Mouse (Mus musculus): ENCODE data around the gene Samd4b. TPM values are rescaled to one million over a fixed set of nuclear protein-coding genes. Genes with fewer than 3 reads are reported as not detected.

The Samd4b gene
- 47.4 and 72.3 TPM in 2 replicates for polyA plus RNA-seq (2012; rRNA removed)

GRCm38 (mm10) chr7:28597642-28598446, at the start of gene Samd4b, which contains the start of gene Pak4:
Gene Samd4b (minus strand): TSS chr7:28598144.
Gene Pak4 (minus strand): TSS chr7:28598185.

DNA sequence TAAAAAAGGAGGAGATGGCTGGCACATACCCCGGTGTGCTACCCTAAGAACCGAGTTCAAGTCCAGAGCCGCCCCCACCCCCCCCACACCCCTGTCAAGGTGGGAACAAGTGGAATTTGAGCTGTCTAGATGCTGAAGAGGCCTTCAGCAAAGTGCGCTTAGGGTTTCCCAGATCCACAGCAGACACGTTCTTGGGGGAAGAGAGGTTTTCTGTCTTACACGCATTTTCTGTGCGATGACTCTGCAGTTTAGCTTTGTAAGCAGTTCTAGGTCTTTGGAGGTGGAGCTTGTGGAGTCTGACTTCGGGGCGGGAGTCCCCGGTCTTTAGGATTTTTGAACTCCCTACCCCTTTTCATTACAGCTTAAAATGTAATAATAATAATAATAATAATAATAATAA, 33.1 kb upstream of the Samd4b start, which contains the start of gene Acp7:
TSS of gene Acp7 (minus strand) at position 260 of the 400 bp plus-strand sequence.

DNA sequence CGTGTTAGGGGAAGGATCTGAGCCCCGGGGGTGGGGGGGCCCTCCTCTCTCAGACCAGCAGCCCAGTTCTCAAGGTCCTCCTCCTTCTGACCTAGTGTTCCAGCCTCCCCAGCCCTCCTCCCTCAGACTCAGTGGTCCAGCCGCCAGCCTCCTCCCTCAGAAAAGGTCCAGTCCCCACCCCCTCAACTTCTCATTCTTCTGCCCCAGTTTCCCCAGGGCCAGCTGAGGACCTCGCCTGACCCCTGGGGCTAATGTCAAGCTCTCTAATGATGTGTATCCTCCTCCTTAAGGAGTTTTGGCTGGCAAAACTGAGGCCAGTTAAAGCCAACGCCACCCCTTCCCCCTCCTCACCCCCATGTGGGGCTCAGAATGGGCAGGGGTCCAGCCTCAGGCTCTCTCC, 50.8 kb downstream of the Samd4b start, which contains the start of gene Nccrp1:
TSS of gene Nccrp1 (minus strand) at position 101 of the 400 bp plus-strand sequence.

GRCm38 (mm10) chr7:28540526-28540925, 57.4 kb downstream of the Samd4b start, which contains the start of gene Sycn:
Gene Sycn (plus strand): TSS chr7:28540885.

GRCm38 (mm10) chr7:28522536-28522935, 75.4 kb downstream of the Samd4b start, which contains the start of gene Ifnl3:
Gene Ifnl3 (plus strand): TSS chr7:28522836.

DNA sequence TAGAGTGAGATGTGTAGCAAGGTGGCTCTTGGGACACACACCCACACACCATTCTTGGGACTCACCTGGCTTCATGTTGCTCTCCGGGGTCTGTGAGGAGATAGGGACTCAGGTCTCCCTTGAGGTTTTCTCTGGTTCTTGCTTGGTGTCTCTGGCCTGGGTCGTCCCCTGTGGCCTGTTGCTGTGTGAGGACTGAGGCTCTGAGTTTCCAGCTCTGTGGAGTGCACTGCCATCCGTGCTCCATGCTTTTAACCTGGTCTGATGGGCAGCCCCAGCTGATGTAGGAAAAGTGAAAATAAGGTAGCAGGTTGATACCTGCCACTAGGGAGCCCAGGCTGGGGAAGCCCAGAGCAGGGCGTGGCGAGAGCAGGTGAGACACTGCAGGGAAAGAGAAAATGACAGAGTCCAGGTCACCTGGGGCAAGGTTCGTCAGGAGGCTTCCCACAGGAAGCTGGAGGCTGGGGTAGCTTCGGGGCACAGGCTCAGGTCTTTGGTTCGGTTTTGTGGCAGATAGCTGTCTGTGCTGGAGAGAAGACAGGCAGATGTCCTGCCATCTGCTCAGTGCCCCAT, 87.5 kb downstream of the Samd4b start, which contains the start of gene Ifnl2:
TSS of gene Ifnl2 (minus strand) at position 51 of the 570 bp plus-strand sequence.

DNA sequence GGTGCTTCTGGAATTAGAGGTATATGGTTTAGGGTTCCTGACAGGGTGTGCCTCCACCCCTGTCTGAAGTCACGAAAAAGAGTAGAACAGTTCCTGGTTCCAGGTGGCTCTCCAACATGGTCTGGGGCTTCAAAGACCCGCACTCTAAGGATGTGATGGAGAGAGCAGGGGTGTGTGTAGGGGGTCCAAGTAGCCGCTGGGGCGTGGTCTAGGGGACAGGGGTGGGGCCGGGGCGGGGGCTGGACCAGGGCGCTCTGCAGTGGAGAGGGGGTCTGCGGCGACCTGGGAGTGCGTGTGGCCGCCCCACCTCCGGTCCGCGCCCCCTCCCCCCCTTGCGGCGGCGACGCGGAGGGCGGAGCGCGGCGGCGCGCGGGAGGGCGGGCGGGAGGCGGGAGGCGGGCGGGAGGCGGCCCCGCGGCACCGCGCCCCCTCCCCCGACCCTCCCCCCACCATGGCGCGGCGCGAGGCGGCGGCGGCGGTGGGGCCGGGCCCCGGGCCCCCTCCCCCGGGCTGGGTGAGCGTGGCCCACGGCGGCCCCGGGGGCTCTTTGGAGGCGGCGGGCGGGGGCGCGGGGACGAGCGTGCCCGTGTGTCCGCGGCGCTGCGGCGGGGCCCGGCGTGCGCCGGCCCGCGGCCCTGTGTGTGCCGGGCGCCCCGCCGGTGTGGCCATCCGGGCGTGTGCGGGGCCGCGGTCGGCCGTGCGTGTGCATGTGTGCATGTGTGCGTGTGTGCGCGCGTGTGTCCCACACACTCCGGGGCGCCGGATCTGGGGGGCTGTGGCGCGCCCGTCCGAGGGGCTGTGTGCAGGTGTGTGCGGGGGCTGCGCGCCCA, 146.2 kb downstream of the Samd4b start, which contains the start of gene Lrfn1:
TSS of gene Lrfn1 (plus strand) at position 450 of the 830 bp plus-strand sequence.

GRCm38 (mm10) chr7:28436932-28437570, 160.9 kb downstream of the Samd4b start, which contains the start of gene Gmfg:
Gene Gmfg (plus strand): TSS chr7:28437447.

DNA sequence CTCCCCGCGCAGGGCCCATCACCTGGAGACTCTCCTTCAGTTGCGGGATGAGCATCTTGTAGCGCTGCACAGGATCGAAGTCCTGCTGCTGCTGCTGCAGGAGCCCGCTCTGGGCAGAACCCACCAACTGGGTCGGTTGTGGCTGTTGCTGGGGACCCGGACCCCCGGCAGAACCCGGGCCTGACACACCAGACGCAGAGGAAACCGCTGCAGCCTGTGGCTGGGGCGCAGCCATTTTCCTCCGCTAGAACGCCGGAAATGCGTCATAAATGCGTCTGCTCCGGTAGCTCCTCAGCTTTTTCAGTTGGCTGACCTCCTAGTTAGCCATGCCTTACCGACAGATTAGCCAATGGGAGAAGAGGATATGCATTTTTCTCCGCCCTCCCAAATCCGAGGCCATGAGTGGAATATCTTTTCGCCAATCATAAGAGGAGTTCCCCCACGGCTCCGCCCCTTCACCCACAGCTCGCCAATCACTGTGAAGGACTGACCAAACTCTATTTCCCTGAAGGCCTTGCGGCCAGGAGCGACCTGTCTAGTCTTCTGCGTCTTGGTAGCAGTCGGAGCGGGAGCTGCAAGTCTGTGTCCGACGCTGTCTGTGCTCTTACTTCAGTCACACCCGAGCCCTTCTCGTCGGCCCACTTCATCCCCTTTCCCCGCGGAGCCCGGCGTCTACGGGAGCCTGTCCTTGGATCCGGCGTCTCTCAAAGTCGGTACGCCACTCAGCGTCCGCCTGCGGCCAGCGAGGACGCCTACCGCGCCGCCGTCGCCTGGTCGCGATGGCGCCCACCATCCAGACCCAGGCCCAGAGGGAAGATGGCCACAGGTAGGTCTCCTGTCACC, 205.3 kb downstream of the Samd4b start, which contains the start of the genes Med29 and Paf1:
TSS of gene Med29 (minus strand) at position 280 of the 843 bp plus-strand sequence.
TSS of gene Paf1 (plus strand) at position 523 of the 843 bp plus-strand sequence.

GRCm38 (mm10) chr7:28380237-28381016, 217.5 kb downstream of the Samd4b start, which contains the start of gene Zfp36:
Gene Zfp36 (minus strand): TSS chr7:28380253.

GRCm38 (mm10) chr7:28372251-28373108, 225.5 kb downstream of the Samd4b start, which contains the start of gene Plekhg2:
Gene Plekhg2 (minus strand): TSS chr7:28372599.

DNA sequence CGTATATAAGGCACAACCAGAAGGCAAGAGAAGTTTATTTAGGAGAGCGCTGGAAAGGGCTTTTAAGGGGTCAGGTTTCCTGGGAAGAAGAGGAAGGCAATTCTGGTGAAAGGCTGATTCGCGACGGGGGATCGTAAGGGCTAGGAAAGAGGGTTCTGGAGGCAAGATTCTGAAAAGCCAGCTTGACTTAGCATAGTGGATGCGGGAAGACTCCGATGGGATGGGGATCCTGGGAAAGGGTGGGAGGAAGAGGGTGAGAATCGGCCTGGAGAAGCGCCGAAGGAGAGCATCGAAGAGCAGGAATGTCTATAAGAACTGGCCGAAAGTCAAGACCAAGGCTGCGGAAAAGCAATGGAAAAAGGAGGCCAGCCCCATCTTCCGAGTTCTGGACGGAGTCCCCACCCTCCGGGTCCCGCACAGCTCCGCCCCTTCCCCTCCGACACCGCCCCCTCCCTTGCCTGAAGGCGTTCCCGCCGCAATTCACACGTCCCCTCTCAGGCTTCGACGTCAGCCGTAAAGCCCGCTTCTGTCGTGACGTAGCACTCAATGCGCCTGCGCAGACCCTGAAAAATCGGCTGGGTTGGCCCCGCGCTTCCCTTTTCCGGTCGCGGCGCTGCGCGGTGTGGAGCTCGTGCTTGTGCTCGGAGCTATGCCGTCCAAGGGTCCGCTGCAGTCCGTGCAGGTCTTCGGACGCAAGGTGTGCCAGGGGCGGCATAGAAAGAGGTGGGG, 247.6 kb downstream of the Samd4b start, which contains the start of gene Rps16:
TSS of gene Rps16 (plus strand) at position 498 of the 729 bp plus-strand sequence.

Other genes starting within 250 kb of the Samd4b start
- gene Rps16, start 247.5 kb downstream of the Samd4b start, polyA plus RNA-seq (2012; rRNA removed): 2,195 and 2,197 TPM in 2 replicates
- gene Plekhg2, start 225.5 kb downstream of the Samd4b start, polyA plus RNA-seq (2012; rRNA removed): 44.0 and 64.1 TPM in 2 replicates
- 3.4 and 4.2 TPM in 2 replicates for gene Zfp36, start 217.9 kb downstream of the Samd4b start, polyA plus RNA-seq (2012; rRNA removed)
- 32.8 and 45.9 TPM in 2 replicates for gene Med29, start 205.4 kb downstream of the Samd4b start, polyA plus RNA-seq (2012; rRNA removed)
- 124 and 409 TPM in 2 replicates for gene Paf1, start 205.2 kb downstream of the Samd4b start, polyA plus RNA-seq (2012; rRNA removed)
- gene Gmfg, start 160.7 kb downstream of the Samd4b start, polyA plus RNA-seq (2012; rRNA removed): 10.2 and 17.1 TPM in 2 replicates
- 17.1 and 23.3 TPM in 2 replicates for gene Lrfn1, start 146.2 kb downstream of the Samd4b start, polyA plus RNA-seq (2012; rRNA removed)
- not detected in 2 replicates for gene Ifnl2, start 87.7 kb downstream of the Samd4b start, polyA plus RNA-seq (2012; rRNA removed)
- not detected in 2 replicates for gene Ifnl3, start 75.3 kb downstream of the Samd4b start, polyA plus RNA-seq (2012; rRNA removed)
- gene Sycn, start 57.3 kb downstream of the Samd4b start, polyA plus RNA-seq (2012; rRNA removed): not detected in 2 replicates
- gene Nccrp1, start 50.9 kb downstream of the Samd4b start, polyA plus RNA-seq (2012; rRNA removed): 0.07 TPM in 1 of 2 replicates, not detected in the other
- gene Pak4, start within 50 bp of the Samd4b start, polyA plus RNA-seq (2012; rRNA removed): 30.7 and 42.8 TPM in 2 replicates
- 0.05 TPM in 1 of 2 replicates, not detected in the other for gene Acp7, start 33.2 kb upstream of the Samd4b start, polyA plus RNA-seq (2012; rRNA removed)
- gene Fbxo27, start 94.7 kb upstream of the Samd4b start, polyA plus RNA-seq (2012; rRNA removed): 5.5 and 12.1 TPM in 2 replicates
- gene Fbxo17, start 118.7 kb upstream of the Samd4b start, polyA plus RNA-seq (2012; rRNA removed): 5.6 and 10.4 TPM in 2 replicates
- 66.2 and 163 TPM in 2 replicates for gene Mrps12, start 143.7 kb upstream of the Samd4b start, polyA plus RNA-seq (2012; rRNA removed)
- gene Sars2, start 143.8 kb upstream of the Samd4b start, polyA plus RNA-seq (2012; rRNA removed): 28.0 and 31.2 TPM in 2 replicates
- gene Ccer2, start 158.0 kb upstream of the Samd4b start, polyA plus RNA-seq (2012; rRNA removed): 1.3 and 1.7 TPM in 2 replicates
- gene Sirt2, start 168.6 kb upstream of the Samd4b start, polyA plus RNA-seq (2012; rRNA removed): 70.2 and 74.6 TPM in 2 replicates
- gene Nfkbib, start 169.4 kb upstream of the Samd4b start, polyA plus RNA-seq (2012; rRNA removed): 22.2 and 23.3 TPM in 2 replicates
- gene Rinl, start 190.8 kb upstream of the Samd4b start, polyA plus RNA-seq (2012; rRNA removed): 1.7 and 3.6 TPM in 2 replicates
- 662 and 695 TPM in 2 replicates for gene Hnrnpl, start 210.4 kb upstream of the Samd4b start, polyA plus RNA-seq (2012; rRNA removed)
- gene Ech1, start 227.1 kb upstream of the Samd4b start, polyA plus RNA-seq (2012; rRNA removed): 45.3 and 77.0 TPM in 2 replicates
- 5.7 and 5.8 TPM in 2 replicates for gene Lgals4, start 235.7 kb upstream of the Samd4b start, polyA plus RNA-seq (2012; rRNA removed)

Data from central nervous system, embryonic 11.5 days (tissue).